Mouse (Mus musculus): ENCODE results near the gene Was.
"Not testable (repeated sequence)": the region's sequence is repeated elsewhere in the genome, so short reads cannot be mapped to it uniquely, and the experiment has no call there.

Gene Was

DNA sequence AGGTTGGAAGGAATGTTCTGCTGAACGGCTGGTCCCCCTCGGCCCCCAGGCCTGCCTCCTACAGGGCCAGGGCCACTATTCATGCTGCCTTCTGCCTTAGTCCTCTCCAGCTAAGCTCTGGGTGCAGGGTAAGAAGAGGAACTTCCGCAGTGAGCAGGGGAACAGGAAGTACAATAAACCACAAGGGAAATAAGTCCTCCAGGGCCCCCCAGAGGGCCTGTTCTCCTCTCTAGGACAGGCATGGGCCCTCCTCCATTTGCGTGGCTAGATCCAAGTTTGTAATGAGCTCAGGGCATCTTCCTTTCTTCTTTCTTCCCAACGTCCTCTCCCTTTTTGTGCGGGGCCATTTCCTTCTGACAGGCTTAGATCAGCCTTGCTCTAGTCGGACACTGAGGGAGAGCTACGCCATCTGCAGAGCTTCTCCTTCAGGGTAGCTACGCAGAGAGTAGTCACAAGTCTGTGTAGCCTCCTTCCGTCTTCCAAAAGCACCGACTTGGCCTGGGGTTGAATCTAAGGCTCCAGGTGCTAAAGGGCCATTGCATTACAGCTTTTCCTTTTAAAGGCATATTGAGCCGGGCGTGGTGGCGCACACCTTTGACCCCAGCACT, at the start of gene Was:
TSS of gene Was (minus strand) at position 153 of the 608 bp plus-strand sequence.
- DNase-seq (ENCODE audit: low spot score), result no peak

DNA sequence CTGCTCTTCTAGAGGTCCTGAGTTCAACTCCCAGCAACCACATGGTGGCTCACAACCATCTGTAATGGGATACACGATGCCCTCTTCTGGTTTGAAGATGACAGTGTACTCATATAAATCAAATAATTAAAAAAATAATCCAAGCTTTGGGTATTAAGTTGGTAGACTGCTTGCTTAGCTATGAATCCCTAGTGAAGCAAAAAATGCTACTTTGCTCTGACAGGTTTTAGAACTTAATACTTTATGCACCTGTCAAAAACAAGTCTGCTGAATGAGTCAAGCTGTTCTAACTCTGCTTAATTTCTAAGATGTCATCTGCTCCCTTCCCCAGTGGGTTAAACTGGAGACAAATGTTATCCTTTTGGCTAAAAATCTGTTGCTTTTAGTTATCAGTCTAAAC, 49.2 kb upstream of the Was start:
- no peak for DNase-seq (ENCODE audit: low spot score)

- no peak for DNase-seq (ENCODE audit: low spot score)
Observed at GRCm38 (mm10) chrX:8135886-8136285, 45.6 kb upstream of the Was start.

DNA sequence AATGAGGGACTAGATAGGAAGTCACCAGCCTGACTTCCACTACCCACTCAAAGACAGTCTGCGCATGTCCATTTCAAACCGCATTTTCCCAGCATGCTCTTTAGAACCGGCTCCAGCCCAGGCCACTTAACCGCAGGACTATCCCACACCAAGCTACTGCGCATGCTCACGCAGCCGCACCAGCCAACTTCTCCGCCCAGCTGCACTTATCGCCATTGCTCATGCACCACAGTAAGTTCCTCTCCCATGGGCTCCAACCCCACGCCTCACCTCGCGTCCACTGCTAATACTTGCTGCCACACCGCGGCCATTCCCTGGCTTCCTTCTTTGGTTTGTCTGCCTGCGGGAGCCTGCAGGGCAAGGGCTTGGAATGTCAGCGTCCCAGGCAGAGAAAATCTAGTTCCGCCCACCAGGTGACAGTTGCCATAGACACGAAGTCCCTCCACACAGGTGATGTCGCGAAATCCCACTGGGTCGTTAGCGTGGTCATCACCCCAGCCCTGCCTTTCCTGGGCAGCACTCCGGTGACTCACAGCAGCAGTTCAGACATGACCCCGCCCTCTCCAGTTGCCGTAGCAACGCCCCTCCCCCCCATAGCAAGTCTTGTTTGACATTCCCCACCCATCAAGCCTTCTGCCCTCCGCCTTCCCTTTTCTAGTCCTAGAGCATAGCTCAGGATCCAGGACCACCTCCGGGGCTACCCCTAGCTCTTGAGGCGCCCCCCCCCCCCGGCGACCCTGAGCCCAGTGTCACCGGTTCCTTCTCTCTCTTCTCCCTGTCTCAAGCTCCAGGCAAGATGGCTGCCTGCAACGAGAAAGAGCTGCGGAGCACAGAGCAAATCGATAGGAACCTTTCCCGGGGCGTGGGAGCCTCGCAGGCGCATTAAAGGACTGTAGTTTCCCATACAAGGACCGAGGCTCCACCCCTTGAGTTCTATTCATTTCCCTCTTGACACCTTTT, 42.0 kb upstream of the Was start, which contains the start of gene Wdr13:
TSS of gene Wdr13 (minus strand) at position 876 of the 960 bp plus-strand sequence.
- peak; percentile 83 for DNase-seq (ENCODE audit: low spot score)

- no peak for DNase-seq (ENCODE audit: low spot score)
Observed at GRCm38 (mm10) chrX:8131393-8131792, 41.1 kb upstream of the Was start.

DNA sequence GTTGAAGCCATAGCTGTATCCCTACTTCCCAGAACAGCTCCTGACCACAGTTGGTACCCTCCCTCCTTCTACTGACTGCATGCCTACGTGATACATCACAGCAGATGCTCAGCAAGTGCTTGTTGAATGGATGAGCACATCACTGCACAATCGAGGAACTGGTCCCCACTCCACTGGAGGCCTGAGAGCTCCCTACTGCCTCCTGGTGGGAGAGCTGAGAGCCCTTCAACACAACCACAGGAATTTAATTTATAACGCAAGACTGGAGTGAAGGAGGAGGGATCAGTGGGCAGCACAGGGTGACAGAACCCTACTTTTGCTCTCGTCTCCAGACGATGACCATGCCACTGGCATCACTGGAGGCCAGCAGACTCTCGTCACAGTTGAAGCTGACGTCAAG, 34.9 kb upstream of the Was start:
- no peak for DNase-seq (ENCODE audit: low spot score)

- DNase-seq (ENCODE audit: low spot score), result no peak
Observed at GRCm38 (mm10) chrX:8123821-8124470, 33.6 kb upstream of the Was start.

DNA sequence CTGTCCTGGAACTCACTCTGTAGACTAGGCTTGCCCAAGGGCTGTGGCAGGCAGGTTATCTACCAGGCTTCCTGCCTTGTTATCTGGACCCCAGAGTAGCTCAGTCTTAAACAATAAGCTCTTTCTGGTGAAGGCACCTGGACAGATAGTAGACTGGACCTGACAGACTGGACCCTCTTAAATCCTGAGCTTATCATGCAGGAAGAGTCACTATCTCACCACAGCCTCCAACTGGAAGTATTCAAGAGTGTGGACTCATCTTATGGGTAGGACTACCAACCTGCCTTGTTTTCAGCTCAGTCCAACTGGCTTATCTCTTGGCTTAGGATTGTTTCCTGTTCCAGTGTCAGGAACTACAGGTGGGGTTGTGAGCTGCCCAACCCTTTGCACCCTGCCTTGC, 27.0 kb upstream of the Was start:
- no peak for DNase-seq (ENCODE audit: low spot score)

DNA sequence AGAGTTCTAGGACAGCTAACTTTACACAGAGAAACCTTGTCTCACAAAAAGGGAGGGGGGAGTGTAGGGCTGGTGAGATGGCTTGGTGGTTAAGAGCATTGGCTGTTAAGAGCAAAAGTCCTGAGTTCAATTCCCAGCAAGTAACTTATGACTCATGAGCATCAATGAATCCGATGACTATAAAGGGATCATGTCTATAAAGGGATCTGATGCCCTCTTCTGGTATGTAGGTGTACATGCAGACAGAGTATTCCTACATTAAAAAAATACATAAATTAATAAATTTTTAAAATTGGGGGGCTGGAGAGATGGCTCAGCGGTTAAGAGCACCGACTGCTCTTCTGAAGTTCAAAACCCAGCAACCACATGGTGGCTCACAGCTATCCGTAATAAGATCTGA, 25.0 kb upstream of the Was start:
- DNase-seq (ENCODE audit: low spot score), result no peak

DNA sequence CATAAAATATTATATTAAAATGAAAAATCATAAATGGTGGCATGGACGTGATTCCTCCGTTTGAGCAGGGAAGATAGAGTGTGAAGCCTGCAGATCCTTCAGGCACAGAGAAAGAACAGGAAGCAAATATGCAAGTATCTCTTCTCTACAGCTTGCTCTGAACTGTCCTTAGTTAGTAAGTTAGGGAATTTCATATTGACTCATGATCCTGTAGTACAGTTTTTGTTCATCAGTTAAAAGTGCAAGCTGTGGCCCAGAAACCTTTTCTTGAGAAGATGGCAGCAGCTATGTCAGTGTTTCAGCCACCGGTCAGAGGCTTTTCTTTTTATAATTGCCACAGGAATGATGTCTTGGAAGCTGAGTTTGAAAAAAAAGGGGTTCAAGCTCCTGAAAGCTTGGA, 14.7 kb upstream of the Was start:
- DNase-seq (ENCODE audit: low spot score), result no peak

DNA sequence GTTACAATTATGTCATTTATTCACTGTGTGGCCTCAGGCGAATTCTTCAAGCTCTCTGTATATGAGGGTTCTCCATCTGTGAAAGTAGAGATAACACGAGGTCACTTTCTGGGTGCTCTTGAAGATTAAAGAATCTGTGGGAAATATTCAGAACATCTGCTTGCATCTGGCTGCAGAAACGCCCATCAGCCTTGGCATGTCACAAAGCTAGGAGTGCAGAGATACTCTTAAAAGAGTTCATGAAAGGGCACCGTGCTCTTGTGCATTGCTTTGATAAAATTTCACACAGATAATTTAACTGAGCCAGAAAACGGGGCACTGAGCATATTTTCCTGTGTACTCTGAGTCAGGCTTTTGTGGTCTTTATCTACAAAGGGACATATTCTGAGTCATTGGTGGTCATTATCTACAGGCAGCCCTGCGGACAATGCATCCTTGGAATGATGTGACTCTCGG, 11.9 kb upstream of the Was start:
- DNase-seq (ENCODE audit: low spot score), result no peak

- no peak for DNase-seq (ENCODE audit: low spot score)
Observed at GRCm38 (mm10) chrX:8101017-8101416, 10.7 kb upstream of the Was start.

GRCm38 (mm10) chrX:8099435-8099834, 9.1 kb upstream of the Was start:
- no peak for DNase-seq (ENCODE audit: low spot score)

DNA sequence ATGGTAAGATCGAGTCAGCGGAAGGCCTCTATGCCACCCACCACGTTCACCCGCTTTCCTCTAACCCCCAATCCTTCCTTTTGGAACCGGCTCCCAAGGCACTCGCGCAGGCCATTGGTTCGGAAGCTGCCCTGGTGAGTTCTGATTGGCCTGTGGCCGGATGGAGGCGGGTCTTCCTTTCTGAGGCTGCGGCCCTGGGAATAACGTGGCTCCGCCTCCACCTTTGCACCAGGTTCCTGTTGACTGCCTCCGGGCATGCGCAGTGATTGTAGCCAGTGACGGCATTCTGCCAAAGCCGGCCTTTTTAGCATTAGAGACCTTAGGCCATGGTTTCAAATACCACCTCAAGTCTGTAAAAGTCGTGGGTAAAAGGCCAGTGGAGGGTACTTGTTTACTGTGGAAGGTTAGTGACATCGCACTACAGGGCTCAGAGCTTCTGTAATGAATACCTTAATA, 6.5 kb upstream of the Was start:
- DNase-seq (ENCODE audit: low spot score), result peak; percentile 93

- DNase-seq (ENCODE audit: low spot score), result peak; percentile 90
Observed at GRCm38 (mm10) chrX:8096068-8096786, 5.9 kb upstream of the Was start.

GRCm38 (mm10) chrX:8095546-8095945, 5.2 kb upstream of the Was start:
- no peak for DNase-seq (ENCODE audit: low spot score)

DNA sequence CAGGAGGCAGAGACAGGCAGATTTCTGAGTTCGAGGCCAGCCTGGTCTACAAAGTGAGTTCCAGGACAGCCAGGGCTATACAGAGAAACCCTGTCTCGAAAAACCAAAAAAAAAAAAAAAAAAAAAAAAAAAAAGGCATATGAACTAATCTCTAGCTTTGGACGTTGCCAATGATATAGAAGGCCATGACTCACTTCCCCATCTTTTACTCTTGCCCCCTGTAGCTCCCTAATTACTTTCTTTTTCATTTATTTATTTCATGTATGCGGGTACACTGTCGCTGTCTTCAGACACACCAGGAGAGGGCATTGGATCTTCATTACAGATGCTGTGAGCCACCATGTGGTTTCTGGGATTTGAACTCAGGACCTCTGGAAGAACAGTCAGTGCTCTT, 653 bp upstream of the Was start:
- DNase-seq (ENCODE audit: low spot score), result not testable (repeated sequence)

DNA sequence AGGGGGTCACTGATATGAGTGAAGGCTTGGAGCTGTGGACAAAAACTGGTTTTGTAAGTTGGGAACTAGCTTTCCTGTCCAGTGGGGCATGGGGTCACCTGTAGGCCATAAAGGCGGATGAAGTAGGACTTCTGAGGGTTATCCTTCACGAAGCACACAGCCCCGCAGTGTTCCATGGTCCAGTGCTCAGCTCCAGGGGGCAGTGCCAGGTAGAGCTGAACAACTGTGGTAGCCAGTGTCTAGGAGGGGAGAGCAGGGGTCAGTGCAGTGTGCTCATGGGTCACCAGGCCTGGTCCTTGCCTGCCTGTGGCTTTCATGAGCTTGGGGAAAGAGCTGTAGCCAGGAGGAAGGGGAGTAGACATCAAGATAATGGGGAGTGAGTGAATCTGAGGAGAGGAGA, 552 bp downstream of the Was start:
- no peak for DNase-seq (ENCODE audit: low spot score)

GRCm38 (mm10) chrX:8085611-8086010, 4.7 kb downstream of the Was start:
- DNase-seq (ENCODE audit: low spot score), result no peak

GRCm38 (mm10) chrX:8084771-8085259, 5.5 kb downstream of the Was start:
- no peak for DNase-seq (ENCODE audit: low spot score)

DNA sequence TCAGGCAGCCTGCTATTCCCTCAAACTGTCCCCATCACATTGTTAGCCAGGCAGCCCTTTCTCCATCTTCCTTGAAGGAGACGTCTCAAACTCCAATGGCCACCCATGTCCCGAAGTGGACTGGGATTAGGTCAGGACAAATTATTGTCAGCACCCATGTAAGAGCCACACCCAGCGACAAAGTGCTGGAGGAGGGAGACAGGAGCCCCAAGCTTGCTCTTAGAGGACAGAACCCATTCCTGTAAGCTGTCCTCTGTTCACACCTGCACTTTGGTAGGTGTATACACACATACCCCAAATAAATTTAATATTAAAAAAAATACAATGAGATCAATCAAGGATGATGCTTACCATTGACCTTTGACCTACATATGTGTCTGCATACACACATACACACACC, 15.2 kb downstream of the Was start:
- DNase-seq (ENCODE audit: low spot score), result no peak
